Mouse (Mus musculus): ENCODE measurements around the gene 1700001P01Rik.

- TF ChIP-seq CTCF (IDR thresholded peaks at IDR 0.05; ENCODE audit: low read depth) (no peak), EP300 (IDR thresholded peaks at IDR 0.05; ENCODE audit: low read depth) (no peak)
These were observed 23.7 kb upstream of the 1700001P01Rik start for GRCm38 (mm10) chr11:97799146-97799993.

Data from liver, embryonic 14.5 days (tissue).